Mouse (Mus musculus) left cerebral cortex, adult 11 months (tissue): Measurements from ENCODE around the gene Bnc2.

ENCODE experiments used
- DNase-seq: peaks from one replicate; pipeline ENCODE4 v3.0.0; 2022; ENCODE audit warnings: low spot score

The Bnc2 gene

GRCm38 (mm10) chr4:84311371-84311770 is 363.7 kb downstream of the Bnc2 start:
- DNase-seq, result no peak

- DNase-seq, result no peak
These were observed 364.2 kb downstream of the Bnc2 start for GRCm38 (mm10) chr4:84310851-84311250.

- no peak for DNase-seq
These were observed 366.7 kb downstream of the Bnc2 start for GRCm38 (mm10) chr4:84308226-84308862.

- DNase-seq, result no peak
These were observed 368.0 kb downstream of the Bnc2 start for GRCm38 (mm10) chr4:84306928-84307606.

GRCm38 (mm10) chr4:84302949-84303348 is 372.1 kb downstream of the Bnc2 start:
- no peak for DNase-seq

GRCm38 (mm10) chr4:84285153-84285552 is 389.9 kb downstream of the Bnc2 start:
- no peak for DNase-seq

- DNase-seq, result no peak
These were observed 392.4 kb downstream of the Bnc2 start for GRCm38 (mm10) chr4:84282651-84283050.

GRCm38 (mm10) chr4:84278156-84278555 is 396.9 kb downstream of the Bnc2 start:
- no peak for DNase-seq

- no peak for DNase-seq
These were observed 399.0 kb downstream of the Bnc2 start for GRCm38 (mm10) chr4:84276081-84276480.

- DNase-seq, result no peak
These were observed 400.9 kb downstream of the Bnc2 start for GRCm38 (mm10) chr4:84274158-84274557.

GRCm38 (mm10) chr4:84272867-84273266 is 402.2 kb downstream of the Bnc2 start:
- DNase-seq, result no peak

- DNase-seq, result no peak
These were observed 405.2 kb downstream of the Bnc2 start for GRCm38 (mm10) chr4:84269845-84270244.

GRCm38 (mm10) chr4:84247356-84247755 is 427.7 kb downstream of the Bnc2 start:
- DNase-seq, result no peak

GRCm38 (mm10) chr4:84232346-84232745 is 442.7 kb downstream of the Bnc2 start:
- no peak for DNase-seq

GRCm38 (mm10) chr4:84231251-84231650 is 443.8 kb downstream of the Bnc2 start:
- DNase-seq, result no peak

- no peak for DNase-seq
These were observed 445.7 kb downstream of the Bnc2 start for GRCm38 (mm10) chr4:84229189-84229960.

- no peak for DNase-seq
These were observed 446.5 kb downstream of the Bnc2 start for GRCm38 (mm10) chr4:84228551-84228950.
